Mouse (Mus musculus) midbrain, embryonic 15.5 days (tissue): Measurements from ENCODE around the gene Reep3. TPM values are rescaled to one million over a fixed set of nuclear protein-coding genes. Genes with fewer than 3 reads are reported as not detected.

ENCODE experiments used
- ATAC-seq: fragments of 200-750 bp; cut with Nextera tagmentation; replicated peaks from 2 replicates; pipeline ENCODE4 v1.8.0; 2017; ENCODE audit warnings: moderate TSS enrichment
- H3K27ac ChIP-seq: fragments of 300-500 bp; sonication (generic); 2 replicates; pipeline ENCODE4 v1.5.1; 2015; ENCODE audit warnings: mild to moderate bottlenecking, inconsistent platforms
- H3K27me3 ChIP-seq: fragments of 300-500 bp; sonication (generic); replicated peaks from 2 replicates; pipeline ENCODE4 v1.6.1; 2015; ENCODE audit warnings: inconsistent platforms
- H3K36me3 ChIP-seq: fragments of 300-500 bp; sonication (generic); replicated peaks from 2 replicates; pipeline ENCODE4 v1.6.1; 2015; ENCODE audit warnings: inconsistent platforms
- H3K4me1 ChIP-seq: fragments of 300-500 bp; sonication (generic); 2 replicates; pipeline ENCODE4 v1.6.1; 2015; ENCODE audit warnings: inconsistent platforms
- H3K4me2 ChIP-seq: fragments of 300-500 bp; sonication (generic); 2 replicates; pipeline ENCODE4 v1.6.1; 2015; ENCODE audit warnings: inconsistent platforms, mild to moderate bottlenecking, moderate library complexity
- H3K4me3 ChIP-seq: fragments of 300-500 bp; sonication (generic); 2 replicates; pipeline ENCODE4 v1.5.1; 2015; ENCODE audit warnings: mild to moderate bottlenecking, inconsistent platforms
- H3K9ac ChIP-seq: fragments of 300-500 bp; sonication (generic); 2 replicates; pipeline ENCODE4 v1.6.1; 2015; ENCODE audit warnings: mild to moderate bottlenecking, inconsistent platforms
- H3K9me3 ChIP-seq: fragments of 300-500 bp; sonication (generic); 2 replicates; pipeline ENCODE4 v1.6.1; 2016; ENCODE audit warnings: inconsistent platforms
- WGBS: fragments of 180-500 bp; shearing (Covaris S2); methylation state at CpG from one replicate; pipeline ENCODE4 v1.1.7; 2015; ENCODE audit warnings: mixed read lengths; 5-methylcytosine and 5-hydroxymethylcytosine counted together
- polyA plus RNA-seq: library from polyadenylated mRNA; unstranded; fragments of >200 nt; fragmentation: Nextera tagmentation; extraction: Ambion mirVana; gene quantifications from 2 replicates; pipeline ENCODE4 v1.2.1, GENCODE M21; 2015

Gene Reep3
- polyA plus RNA-seq, 1 experiment from 2014 or later = 28.3 TPM

DNA sequence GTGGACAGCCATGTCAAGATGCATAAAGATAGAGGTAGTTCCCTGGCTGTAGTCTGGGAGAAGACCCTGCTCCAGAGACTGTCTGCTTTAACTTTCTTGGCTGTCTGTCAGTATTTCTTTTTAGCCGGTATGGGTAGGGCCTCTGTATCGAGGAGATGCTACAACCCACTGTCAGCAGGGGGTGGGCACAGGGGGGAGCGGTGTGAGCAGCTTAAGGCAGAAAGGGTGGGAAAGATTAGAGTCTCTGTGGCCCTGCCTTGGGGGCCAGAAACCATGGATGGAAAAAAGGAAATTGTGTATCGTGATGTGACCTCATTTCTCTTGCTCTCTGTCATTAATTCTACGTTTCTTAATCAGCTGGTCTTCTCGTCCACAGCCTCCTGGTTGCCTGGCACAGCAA is 9.7 kb upstream of the Reep3 start:
- H3K4me1 ChIP-seq = peaks cover 68% of the 10 kb centered on the region
- no peaks in the 10 kb centered on the region for H3K9me3 ChIP-seq
- H3K27me3 ChIP-seq = no peaks in the 10 kb centered on the region
- no peak overlapping the region for H3K4me2 ChIP-seq
- H3K27ac ChIP-seq = no peak overlapping the region
- H3K4me3 ChIP-seq = no peak overlapping the region
- no peaks in the 10 kb centered on the region for H3K36me3 ChIP-seq
- ATAC-seq = no peak
- no peak overlapping the region for H3K9ac ChIP-seq
- 42% methylated on average over 6 of the region's 6 CpGs for WGBS

DNA sequence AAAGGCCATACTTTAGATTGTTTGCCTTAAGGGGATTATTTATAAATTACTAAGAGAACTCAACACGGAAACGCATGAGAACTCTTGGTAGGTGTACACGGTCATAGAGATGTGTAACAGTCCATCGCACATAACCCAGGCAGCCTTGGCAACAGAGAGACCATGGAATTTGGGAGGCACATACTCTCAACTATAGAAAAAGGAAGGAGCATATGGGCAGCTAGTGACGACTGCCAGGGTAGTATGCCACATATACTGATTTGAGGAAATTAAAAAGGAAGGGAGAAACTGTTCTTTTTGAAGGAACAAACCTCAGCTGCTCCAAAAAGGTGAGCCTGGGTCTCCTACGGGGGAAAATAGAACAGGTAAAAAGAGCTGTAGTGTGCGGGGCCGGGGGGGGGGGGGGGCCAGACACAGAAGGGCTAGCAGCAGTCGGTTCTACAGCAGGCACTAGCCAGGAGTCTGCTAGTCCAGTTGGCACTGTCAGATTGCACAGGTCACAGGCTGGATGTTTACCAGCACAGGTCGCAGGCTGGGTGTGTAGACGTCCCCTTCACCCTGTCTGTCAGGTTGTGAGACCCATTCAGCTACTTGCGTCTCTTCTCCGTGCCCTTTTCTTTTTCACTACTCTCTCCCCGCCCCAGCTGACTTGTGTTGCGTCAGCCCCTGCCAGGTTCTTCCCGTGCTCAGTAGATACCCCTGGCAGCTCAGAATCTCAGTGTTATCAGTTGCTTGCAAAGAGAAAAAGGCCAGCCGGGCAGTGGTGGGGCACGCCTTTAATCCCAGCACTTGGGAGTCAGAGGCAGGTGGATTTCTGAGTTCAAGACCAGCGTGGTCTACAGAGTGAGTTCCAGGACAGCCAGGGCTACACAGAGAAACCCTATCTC is 8.8 kb upstream of the Reep3 start:
- ATAC-seq = no peak
- Histone ChIP-seq H3K4me1 (peaks cover 71% of the 10 kb centered on the region), H3K9me3 (no peaks in the 10 kb centered on the region), H3K4me3 (no peak overlapping the region), H3K9ac (no peak overlapping the region), H3K27ac (no peak overlapping the region), H3K27me3 (no peaks in the 10 kb centered on the region), H3K36me3 (no peaks in the 10 kb centered on the region), H3K4me2 (no peak overlapping the region)
- 54% methylated on average over 19 of the region's 19 CpGs for WGBS

DNA sequence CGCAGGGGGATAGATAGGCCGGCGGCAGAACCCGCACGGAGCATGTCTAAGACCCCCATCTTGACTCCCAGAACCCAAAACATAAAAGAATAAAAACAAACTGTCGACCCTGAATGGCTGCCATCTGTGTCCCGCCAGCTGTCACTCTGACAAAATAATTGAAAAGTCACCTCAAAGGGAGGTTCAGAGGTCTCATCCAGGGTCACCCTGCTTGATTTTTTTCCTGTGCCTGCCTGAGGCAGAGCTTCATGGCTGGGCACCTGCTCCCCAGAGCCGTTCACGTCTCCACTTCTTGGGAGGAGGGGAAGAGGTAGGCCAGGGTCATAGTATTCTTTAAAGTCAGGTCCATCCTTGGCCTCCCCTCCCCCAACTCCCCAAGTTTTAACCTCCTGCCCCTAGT is 7.8 kb upstream of the Reep3 start:
- H3K27ac ChIP-seq = no peak overlapping the region
- no peak overlapping the region for H3K9ac ChIP-seq
- H3K36me3 ChIP-seq = no peaks in the 10 kb centered on the region
- ATAC-seq = no peak
- no peaks in the 10 kb centered on the region for H3K27me3 ChIP-seq
- no peak overlapping the region for H3K4me2 ChIP-seq
- H3K4me1 ChIP-seq = peaks cover 80% of the 10 kb centered on the region
- H3K9me3 ChIP-seq = no peaks in the 10 kb centered on the region
- 10% methylated on average over 9 of the region's 9 CpGs for WGBS
- no peak overlapping the region for H3K4me3 ChIP-seq

DNA sequence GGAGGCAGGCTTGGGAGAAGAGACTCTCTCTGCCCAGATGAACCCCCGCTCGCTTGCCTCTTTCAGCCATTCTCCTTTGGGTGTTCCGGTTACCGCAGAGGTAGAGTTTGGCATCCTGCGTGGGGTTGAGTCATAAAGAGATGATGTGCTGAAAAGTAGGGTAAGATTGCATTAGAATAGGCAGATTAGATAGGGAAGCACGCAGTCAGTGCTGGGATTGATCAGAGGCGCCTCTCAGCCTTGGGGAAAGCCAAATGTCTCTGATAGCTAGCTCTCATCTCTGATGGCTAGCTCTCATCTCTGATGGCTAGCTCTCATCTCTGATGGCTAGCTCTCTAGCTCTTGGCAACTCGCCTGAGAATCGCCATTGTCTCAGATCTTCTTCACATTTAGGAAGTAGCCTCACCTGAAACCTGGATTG is 4.1 kb upstream of the Reep3 start:
- no peaks in the 10 kb centered on the region for H3K36me3 ChIP-seq
- no peaks in the 10 kb centered on the region for H3K27me3 ChIP-seq
- H3K9ac ChIP-seq = no peak overlapping the region
- 59% methylated on average over 9 of the region's 9 CpGs for whole genome bisulfite sequencing
- H3K27ac ChIP-seq = no peak overlapping the region
- no peak for ATAC-seq
- peaks cover 73% of the 10 kb centered on the region for H3K4me1 ChIP-seq
- H3K4me2 ChIP-seq = no peak overlapping the region
- no peaks in the 10 kb centered on the region for H3K9me3 ChIP-seq
- H3K4me3 ChIP-seq = no peak overlapping the region

DNA sequence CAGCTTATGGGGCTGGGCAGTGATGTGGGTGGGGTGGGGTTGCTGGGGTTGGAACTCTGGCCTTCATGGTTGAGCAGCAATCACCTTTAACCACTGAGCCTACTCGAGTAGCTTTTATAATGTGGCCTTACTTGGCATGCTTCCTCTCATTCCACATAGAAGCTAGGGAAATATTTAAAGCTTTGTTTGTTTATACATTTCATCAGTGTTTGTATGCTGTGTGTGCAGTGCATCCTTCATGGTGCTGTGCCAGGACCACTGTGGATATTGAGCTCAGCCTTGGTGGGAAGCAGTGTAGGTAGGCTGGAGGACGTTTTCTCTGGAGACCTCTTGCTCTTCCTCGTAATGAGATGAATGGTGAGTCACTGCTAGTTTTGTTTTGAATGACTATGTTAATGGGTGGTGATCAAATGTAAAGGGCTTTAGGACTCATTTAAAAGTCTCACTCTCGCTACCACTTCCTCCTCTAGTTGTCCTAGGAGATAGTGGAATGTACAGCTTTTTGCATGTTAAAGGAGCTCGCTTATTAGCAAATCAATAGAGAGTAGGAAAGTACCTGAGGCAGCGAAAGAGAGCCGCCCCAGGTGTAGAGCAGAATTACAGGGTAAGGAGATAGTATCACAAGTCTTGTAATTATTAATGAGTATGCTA is 3.4 kb upstream of the Reep3 start:
- ATAC-seq = no peak
- H3K27ac ChIP-seq = 0 out of 2 replicates have a peak overlapping the region, but pooled peaks have one; percentile 39

DNA sequence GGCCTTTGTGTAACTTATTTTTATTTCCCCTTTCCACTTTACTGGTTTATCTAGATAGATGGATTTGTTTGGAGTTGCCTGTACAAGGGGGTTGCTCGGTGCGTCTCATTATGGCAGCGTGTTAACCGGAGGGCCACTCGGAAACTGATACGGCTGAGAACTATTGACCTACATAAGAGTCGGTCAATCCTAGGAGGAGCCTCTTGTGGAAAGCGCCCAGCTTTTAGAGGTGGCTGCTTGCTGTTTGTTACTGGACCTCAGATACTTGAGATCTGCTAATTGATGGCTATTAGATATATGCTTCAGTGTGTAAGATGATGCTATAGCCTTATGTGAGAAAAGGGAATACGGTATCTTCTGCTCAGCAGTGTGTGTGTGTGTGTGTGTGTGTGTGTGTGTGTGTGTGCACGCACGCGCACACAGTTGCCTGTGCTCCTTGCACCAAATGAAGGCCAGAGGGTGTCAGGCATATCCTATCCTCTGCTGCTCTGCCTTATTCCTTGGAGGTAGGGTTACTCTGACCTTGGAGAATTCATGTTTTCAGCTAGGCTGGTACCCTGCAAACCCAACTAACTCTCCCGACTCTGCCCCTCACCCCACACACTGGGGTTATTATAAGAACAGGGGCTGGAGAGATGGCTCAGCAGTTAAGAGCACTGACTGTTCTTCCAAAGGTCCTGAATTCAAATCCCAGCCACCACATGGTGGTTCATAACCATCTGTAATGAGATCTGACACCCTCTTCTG is 2.6 kb upstream of the Reep3 start:
- no peak for ATAC-seq
- H3K9me3 ChIP-seq = no peaks in the 10 kb centered on the region
- no peak overlapping the region for H3K9ac ChIP-seq
- no peak overlapping the region for H3K27ac ChIP-seq
- no peaks in the 10 kb centered on the region for H3K27me3 ChIP-seq
- H3K4me3 ChIP-seq = peak overlapping the region; percentile 84; the same call in 1 of the 2 replicates
- peak overlapping the region; percentile 74 for H3K4me2 ChIP-seq
- no peaks in the 10 kb centered on the region for H3K36me3 ChIP-seq
- H3K4me1 ChIP-seq = peaks cover 70% of the 10 kb centered on the region
- 64% methylated on average over 13 of the region's 13 CpGs for WGBS

More for the DNA sequence above, 3.4 kb upstream of the Reep3 start:
- no peaks in the 10 kb centered on the region for H3K27me3 ChIP-seq
- no peak overlapping the region for H3K4me3 ChIP-seq
- 34% methylated on average over 7 of the region's 7 CpGs for WGBS
- H3K36me3 ChIP-seq = no peaks in the 10 kb centered on the region
- H3K9me3 ChIP-seq = no peaks in the 10 kb centered on the region
- no peak overlapping the region for H3K9ac ChIP-seq
- no peak overlapping the region; the same call in 1 of the 2 replicates for H3K4me2 ChIP-seq
- peaks cover 70% of the 10 kb centered on the region for H3K4me1 ChIP-seq

DNA sequence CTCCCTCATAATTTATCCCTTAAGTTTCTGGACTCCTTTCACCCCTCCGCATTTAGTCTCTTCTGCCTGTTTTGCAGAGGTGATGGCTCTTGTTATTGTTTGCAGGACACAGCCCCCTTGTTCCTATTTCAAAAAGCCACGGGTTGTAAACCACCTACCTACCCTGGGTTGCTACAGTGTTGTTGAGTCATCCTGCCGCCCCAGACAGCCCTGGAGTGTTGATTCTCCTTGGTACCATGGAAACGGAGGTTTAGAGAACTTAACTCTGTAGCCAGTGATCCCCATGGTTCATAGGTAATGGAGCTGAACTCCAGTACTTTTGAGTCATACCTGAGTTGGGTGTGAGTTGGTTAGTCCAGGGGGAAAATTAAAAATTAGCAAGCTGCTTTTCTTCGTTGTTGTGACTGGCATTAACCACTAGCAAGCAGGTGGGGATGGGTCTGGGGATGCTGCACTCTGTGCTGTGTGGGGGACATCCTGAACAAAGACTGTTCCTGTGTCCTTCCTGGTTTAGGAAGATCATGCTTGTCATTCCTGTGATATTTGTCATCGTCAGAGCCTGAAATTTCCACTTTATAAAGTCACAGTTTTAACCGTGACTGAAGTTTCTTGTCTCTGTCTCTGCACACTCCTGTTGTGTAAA is 1.8 kb upstream of the Reep3 start:
- Histone ChIP-seq H3K27me3 (no peaks in the 10 kb centered on the region), H3K4me3 (peak overlapping the region; percentile 84), H3K4me1 (peaks cover 64% of the 10 kb centered on the region), H3K27ac (no peak overlapping the region), H3K9ac (peak overlapping the region; percentile 94), H3K9me3 (no peaks in the 10 kb centered on the region), H3K36me3 (no peaks in the 10 kb centered on the region), H3K4me2 (peak overlapping the region; percentile 74)
- no peak for ATAC-seq
- WGBS = 16% methylated on average over 7 of the region's 7 CpGs

DNA sequence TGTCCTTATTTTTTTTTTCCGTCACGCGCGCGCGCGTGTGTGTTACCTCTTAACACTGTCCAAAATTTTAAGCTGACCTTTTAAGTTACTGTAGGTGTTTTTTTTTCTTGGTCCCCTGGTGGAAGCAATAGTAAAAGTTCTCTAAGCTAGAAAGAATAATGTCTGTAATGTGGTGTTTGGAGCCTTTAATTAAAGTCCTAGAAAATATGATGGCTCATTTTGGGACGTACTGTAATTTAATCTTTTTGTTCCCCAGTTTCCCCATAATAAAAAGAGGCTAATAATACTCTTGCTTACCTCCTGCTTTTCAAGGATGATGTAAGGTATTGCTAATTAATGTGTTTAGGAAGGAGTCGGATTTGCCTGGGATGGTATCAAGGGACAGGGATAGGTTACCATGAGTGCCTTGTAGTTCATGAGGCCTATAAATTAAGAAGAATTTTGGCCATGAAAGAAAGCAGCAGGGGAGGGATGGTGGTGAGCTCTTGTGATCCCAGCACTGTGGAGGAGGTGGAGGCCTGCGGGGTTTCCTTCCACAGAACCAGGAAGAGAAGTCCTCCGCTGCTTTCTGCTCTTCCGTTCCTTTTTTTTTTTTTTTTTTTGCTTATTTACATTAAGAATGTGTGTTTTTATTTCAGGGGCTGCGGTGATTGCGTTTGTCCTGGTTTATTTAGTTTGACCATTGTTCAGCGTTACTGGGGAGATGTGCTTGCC is 849 bp upstream of the Reep3 start:
- peak overlapping the region; percentile 94 for H3K9ac ChIP-seq
- H3K4me2 ChIP-seq = peak overlapping the region; percentile 74
- peak overlapping the region; percentile 98 for H3K27ac ChIP-seq
- no peaks in the 10 kb centered on the region for H3K36me3 ChIP-seq
- peaks cover 56% of the 10 kb centered on the region for H3K4me1 ChIP-seq
- no peak for ATAC-seq
- H3K4me3 ChIP-seq = peak overlapping the region; percentile 84
- no peaks in the 10 kb centered on the region for H3K27me3 ChIP-seq
- H3K9me3 ChIP-seq = no peaks in the 10 kb centered on the region
- under 1% methylated on average over 15 of the region's 15 CpGs for WGBS

DNA sequence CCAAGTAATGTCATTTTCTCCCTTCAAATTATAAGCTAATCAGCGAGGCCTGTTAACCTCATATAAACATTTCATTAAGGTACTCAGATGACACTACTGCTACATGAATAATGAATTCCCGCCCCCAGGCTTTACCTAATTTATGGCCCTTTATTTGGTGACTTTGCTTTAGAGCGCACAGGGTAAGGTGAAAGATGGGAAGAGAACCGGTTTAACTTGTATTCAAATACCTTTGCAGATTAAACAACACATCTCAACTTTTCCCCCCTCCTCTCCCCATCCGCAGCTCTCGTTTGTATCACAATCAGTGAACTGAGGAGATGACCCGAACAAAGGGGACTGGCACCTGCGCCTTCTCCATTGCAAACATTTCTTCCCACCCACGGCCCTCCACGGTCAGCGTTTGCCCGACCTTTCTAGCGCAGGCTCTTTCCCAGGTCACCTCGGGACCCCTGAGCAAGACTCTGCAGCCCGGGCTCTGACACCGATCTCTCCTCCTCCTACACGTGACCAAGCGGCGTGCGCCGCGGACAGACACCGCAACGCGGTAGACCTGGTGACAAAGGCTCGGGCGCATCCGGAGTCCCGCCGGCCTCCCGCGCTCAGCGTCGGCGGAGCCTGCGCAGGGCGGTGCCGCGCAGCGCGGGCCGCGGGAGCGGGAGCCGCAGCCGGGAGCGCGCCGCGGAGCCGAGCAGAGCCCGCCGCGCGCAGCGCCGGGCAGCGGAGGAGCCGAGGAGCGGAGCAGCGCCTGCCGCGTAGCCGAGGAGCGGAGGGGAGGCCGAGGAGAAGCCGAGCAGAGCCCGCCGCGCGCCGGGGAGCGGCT is 736 bp downstream of the Reep3 start, which contains the start of gene Jmjd1c:
Jmjd1c (plus strand) TSS at position 328 of the 823 bp plus-strand sequence.
- H3K4me3 ChIP-seq = peak within 1 kb of the TSS; percentile 84
- no peaks in the 10 kb centered on the region for H3K36me3 ChIP-seq
- H3K9ac ChIP-seq = peak within 1 kb of the TSS; percentile 94
- H3K4me2 ChIP-seq = peak within 1 kb of the TSS; percentile 74
- no peaks in the 10 kb centered on the region for H3K27me3 ChIP-seq
- H3K27ac ChIP-seq = peak within 1 kb of the TSS; percentile 98
- no peaks in the 10 kb centered on the region for H3K9me3 ChIP-seq
- peak; percentile 93 for ATAC-seq
- H3K4me1 ChIP-seq = peaks cover 49% of the 10 kb centered on the region
- 1% methylated on average over 72 of the region's 73 CpGs for WGBS

DNA sequence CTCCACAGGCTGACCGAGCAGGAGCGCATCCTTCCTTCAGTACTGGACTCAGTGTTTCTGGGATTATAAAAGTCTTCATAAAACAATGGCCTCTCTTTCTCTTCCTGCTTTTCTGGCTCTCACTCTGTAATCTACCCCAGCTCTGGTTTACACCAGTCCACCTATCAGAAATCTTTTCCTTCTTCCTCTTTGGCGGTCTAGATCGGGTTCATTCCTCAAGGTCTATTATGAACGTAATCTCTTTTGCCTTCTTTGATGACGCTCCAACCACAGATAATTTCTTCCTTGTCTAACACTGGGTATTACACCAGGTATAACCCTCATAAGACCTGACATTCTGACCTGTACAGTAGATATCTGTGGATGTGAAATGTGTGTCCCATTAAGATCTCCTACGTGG is 1.8 kb downstream of the Reep3 start:
- H3K9ac ChIP-seq = no peak overlapping the region
- no peaks in the 10 kb centered on the region for H3K9me3 ChIP-seq
- no peak for ATAC-seq
- H3K4me2 ChIP-seq = peak overlapping the region; percentile 74; the same call in 1 of the 2 replicates
- no peaks in the 10 kb centered on the region for H3K36me3 ChIP-seq
- H3K4me1 ChIP-seq = peaks cover 39% of the 10 kb centered on the region
- 88% methylated on average over 7 of the region's 7 CpGs for WGBS
- no peak overlapping the region for H3K27ac ChIP-seq
- peak overlapping the region; percentile 84; the same call in 1 of the 2 replicates for H3K4me3 ChIP-seq
- no peaks in the 10 kb centered on the region for H3K27me3 ChIP-seq

DNA sequence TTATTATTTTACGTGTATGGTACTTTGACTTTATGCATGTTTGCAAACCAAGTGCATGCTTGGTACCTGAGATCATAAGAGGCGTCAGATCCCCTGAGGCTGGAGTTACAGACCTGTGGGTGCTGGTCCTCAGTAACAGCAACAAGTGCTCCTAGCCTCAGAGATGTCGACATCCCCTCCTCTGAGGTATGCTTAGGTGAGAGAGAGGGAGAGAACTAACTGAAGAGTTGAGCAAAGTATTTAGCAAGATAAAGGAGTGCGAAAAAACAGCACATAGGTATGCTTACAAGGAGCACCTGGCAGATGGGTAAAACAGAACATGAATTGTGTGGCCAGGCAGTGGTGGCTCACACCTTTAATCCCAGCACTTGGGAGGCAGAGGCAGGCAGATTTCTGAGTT is 6.1 kb downstream of the Reep3 start:
- no peaks in the 10 kb centered on the region for H3K9me3 ChIP-seq
- WGBS = 90% methylated on average over 4 of the region's 4 CpGs
- H3K27me3 ChIP-seq = no peaks in the 10 kb centered on the region

More for the DNA sequence above, 6.1 kb downstream of the Reep3 start:
- Histone ChIP-seq H3K4me1 (peaks cover 15% of the 10 kb centered on the region), H3K4me3 (no peak overlapping the region), H3K9ac (no peak overlapping the region), H3K27ac (no peak overlapping the region), H3K36me3 (no peaks in the 10 kb centered on the region), H3K4me2 (no peak overlapping the region)
- no peak for ATAC-seq
